Mouse (Mus musculus) stomach, postnatal 0 days (tissue): ENCODE data around the gene Setd4.

Experiments
- CTCF ChIP-seq: IDR thresholded peaks from 2 replicates; pipeline ENCODE4 v1.5.1; 2016; ENCODE audit warnings: antibody characterized with exemption, low read depth, mild to moderate bottlenecking, moderate library complexity
- EP300 ChIP-seq: optimal IDR thresholded peaks from 2 replicates; pipeline ENCODE3; 2016; ENCODE audit warnings: antibody characterized with exemption

DNA sequence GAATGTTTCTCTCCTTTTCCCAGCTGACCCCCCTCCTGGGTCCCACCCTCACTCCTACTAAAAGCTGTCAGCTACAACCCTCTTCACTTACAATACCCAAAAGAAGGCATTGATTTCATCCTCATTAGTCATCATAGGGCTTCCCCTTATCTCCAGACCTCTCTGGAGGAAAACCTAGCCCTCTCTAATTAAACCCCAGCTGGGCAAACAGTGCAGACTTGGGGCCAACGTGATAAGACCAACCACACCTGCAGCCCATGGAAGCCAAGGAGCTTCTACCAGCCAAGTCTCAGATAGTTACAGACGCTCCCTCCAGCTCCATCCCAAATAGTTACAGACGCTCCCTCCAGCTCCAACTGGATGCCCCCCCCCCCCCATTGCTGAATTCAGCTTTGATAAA is 64.0 kb downstream of the Setd4 start:
- TF ChIP-seq EP300, result no peak
- TF ChIP-seq CTCF, result no peak
